Mouse (Mus musculus) limb, embryonic 11.5 days (tissue): ENCODE results near the gene Atp6v0e. TPM values are rescaled to one million over a fixed set of nuclear protein-coding genes. Genes with fewer than 3 reads are reported as not detected.
A peak's percentile ranks its signal among the peaks of the same experiment; 100 is the strongest.

Source experiments
- ATAC-seq: fragments of 200-750 bp; cut with Nextera tagmentation; 2 replicates; pipeline ENCODE4 v1.8.0; 2017; ENCODE audit warnings: low read depth; ENCODE audit not compliant: insufficient number of reproducible peaks, low FRiP score, low TSS enrichment
- DNase-seq: peaks from one replicate; pipeline ENCODE4 v3.0.0-alpha.2; 2015; ENCODE audit warnings: low spot score
- H3K27ac ChIP-seq: fragments of 300-500 bp; sonication (generic); replicated peaks from 2 replicates; pipeline ENCODE4 v1.5.1; 2014; ENCODE audit warnings: low read depth, mild to moderate bottlenecking, low read length
- H3K27me3 ChIP-seq: fragments of 300-500 bp; sonication (generic); 2 replicates; pipeline ENCODE4 v1.6.1; 2014; ENCODE audit warnings: mild to moderate bottlenecking, low read length, mixed read lengths; ENCODE audit not compliant: control insufficient read depth, insufficient read depth
- H3K36me3 ChIP-seq: fragments of 300-500 bp; sonication (generic); 2 replicates; pipeline ENCODE4 v1.6.1; 2014; ENCODE audit warnings: mild to moderate bottlenecking, low read length, moderate library complexity, mixed read lengths; ENCODE audit not compliant: control insufficient read depth, insufficient read depth
- H3K4me1 ChIP-seq: fragments of 300-500 bp; sonication (generic); 2 replicates; pipeline ENCODE4 v1.6.1; 2014; ENCODE audit warnings: low read length, mixed read lengths; ENCODE audit not compliant: control insufficient read depth, insufficient read depth
- H3K4me2 ChIP-seq: fragments of 300-500 bp; sonication (generic); 2 replicates; pipeline ENCODE4 v1.6.1; 2014; ENCODE audit warnings: low read depth, mild to moderate bottlenecking, moderate library complexity; ENCODE audit not compliant: severe bottlenecking
- H3K4me3 ChIP-seq: fragments of 300-500 bp; sonication (generic); 2 replicates; pipeline ENCODE4 v1.5.1; 2014; ENCODE audit warnings: low read depth, low read length
- H3K9ac ChIP-seq: fragments of 300-500 bp; sonication (generic); 2 replicates; pipeline ENCODE4 v1.6.1; 2014; ENCODE audit warnings: mild to moderate bottlenecking, low read length
- H3K9me3 ChIP-seq: fragments of 300-500 bp; sonication (generic); 2 replicates; pipeline ENCODE4 v1.6.1; 2016; ENCODE audit warnings: low read length; ENCODE audit not compliant: control insufficient read depth
- WGBS: fragments of 180-500 bp; shearing (Covaris S2); extraction: QIAGEN DNeasy Blood & Tissue Kit; methylation state at CpG from one replicate; pipeline ENCODE4 v1.1.7; 2014; 5-methylcytosine and 5-hydroxymethylcytosine counted together
- polyA plus RNA-seq: library from polyadenylated mRNA; unstranded; fragments of >200 nt; fragmentation: Nextera tagmentation; extraction: Ambion mirVana; gene quantifications from 2 replicates; pipeline ENCODE4 v1.2.1, GENCODE M21; 2014

Atp6v0e gene
- polyA plus RNA-seq, 1 experiment from 2014 or later, result 101 TPM

GRCm38 (mm10) chr17:26634539-26634938 is 28.5 kb upstream of the Atp6v0e start:
- no peaks in the 10 kb centered on the region for H3K27me3 ChIP-seq
- no peaks in the 10 kb centered on the region for H3K9me3 ChIP-seq
- H3K9ac ChIP-seq, result no peak overlapping the region
- DNase-seq (no peak), ATAC-seq (no peak)
- no peak overlapping the region for H3K4me2 ChIP-seq
- H3K36me3 ChIP-seq, result peaks cover 17% of the 10 kb centered on the region; the same call in 1 of the 2 replicates
- no peaks in the 10 kb centered on the region for H3K4me1 ChIP-seq
- H3K4me3 ChIP-seq, result no peak overlapping the region
- H3K27ac ChIP-seq, result no peak overlapping the region
- WGBS, result 93% methylated on average over 7 of the region's 7 CpGs

GRCm38 (mm10) chr17:26635951-26636350 is 27.1 kb upstream of the Atp6v0e start:
- Histone ChIP-seq H3K9ac (no peak overlapping the region), H3K27me3 (no peaks in the 10 kb centered on the region), H3K4me1 (no peaks in the 10 kb centered on the region), H3K4me2 (no peak overlapping the region), H3K4me3 (no peak overlapping the region), H3K27ac (no peak overlapping the region), H3K36me3 (peaks cover 15% of the 10 kb centered on the region; the same call in 1 of the 2 replicates), H3K9me3 (no peaks in the 10 kb centered on the region)
- 88% methylated on average over 7 of the region's 7 CpGs for WGBS
- DNase-seq (no peak), ATAC-seq (no peak)

GRCm38 (mm10) chr17:26637851-26638250 is 25.2 kb upstream of the Atp6v0e start:
- Histone ChIP-seq H3K4me1 (no peaks in the 10 kb centered on the region), H3K4me3 (no peak overlapping the region), H3K4me2 (no peak overlapping the region), H3K27me3 (no peaks in the 10 kb centered on the region), H3K9me3 (no peaks in the 10 kb centered on the region), H3K9ac (no peak overlapping the region), H3K27ac (no peak overlapping the region), H3K36me3 (peaks cover 26% of the 10 kb centered on the region)
- WGBS, result 72% methylated on average over 4 of the region's 4 CpGs
- no peak for ATAC-seq
- no peak for DNase-seq

GRCm38 (mm10) chr17:26638655-26639054 is 24.4 kb upstream of the Atp6v0e start:
- Histone ChIP-seq H3K9ac (no peak overlapping the region), H3K27ac (no peak overlapping the region), H3K36me3 (peaks cover 28% of the 10 kb centered on the region), H3K9me3 (no peaks in the 10 kb centered on the region), H3K4me3 (no peak overlapping the region), H3K4me1 (no peaks in the 10 kb centered on the region), H3K27me3 (no peaks in the 10 kb centered on the region), H3K4me2 (no peak overlapping the region)
- 35% methylated on average over 7 of the region's 7 CpGs for WGBS
- DNase-seq (peak; percentile 84), ATAC-seq (no peak)

GRCm38 (mm10) chr17:26639791-26640190 is 23.2 kb upstream of the Atp6v0e start:
- H3K9me3 ChIP-seq, result no peaks in the 10 kb centered on the region
- H3K4me3 ChIP-seq, result no peak overlapping the region
- no peak overlapping the region for H3K9ac ChIP-seq
- H3K27ac ChIP-seq, result no peak overlapping the region
- H3K36me3 ChIP-seq, result peaks cover 31% of the 10 kb centered on the region
- H3K4me2 ChIP-seq, result no peak overlapping the region
- 95% methylated on average over 2 of the region's 2 CpGs for WGBS
- H3K27me3 ChIP-seq, result no peaks in the 10 kb centered on the region
- no peaks in the 10 kb centered on the region for H3K4me1 ChIP-seq
- DNase-seq (no peak), ATAC-seq (no peak)

GRCm38 (mm10) chr17:26640286-26640740 is 22.7 kb upstream of the Atp6v0e start:
- H3K9ac ChIP-seq, result no peak overlapping the region
- no peaks in the 10 kb centered on the region for H3K9me3 ChIP-seq
- no peaks in the 10 kb centered on the region for H3K27me3 ChIP-seq
- 90% methylated on average over 3 of the region's 3 CpGs for WGBS
- H3K4me3 ChIP-seq, result no peak overlapping the region
- no peaks in the 10 kb centered on the region for H3K4me1 ChIP-seq
- no peak overlapping the region for H3K27ac ChIP-seq
- H3K36me3 ChIP-seq, result peaks cover 31% of the 10 kb centered on the region
- ATAC-seq (no peak), DNase-seq (no peak)
- no peak overlapping the region for H3K4me2 ChIP-seq

- ATAC-seq (no peak), DNase-seq (no peak)
- no peaks in the 10 kb centered on the region for H3K27me3 ChIP-seq
- no peak overlapping the region for H3K4me2 ChIP-seq
- H3K4me3 ChIP-seq, result no peak overlapping the region
- no peaks in the 10 kb centered on the region for H3K9me3 ChIP-seq
- H3K9ac ChIP-seq, result no peak overlapping the region
- H3K4me1 ChIP-seq, result no peaks in the 10 kb centered on the region
- 95% methylated on average over 8 of the region's 8 CpGs for WGBS
- no peak overlapping the region for H3K27ac ChIP-seq
- peaks cover 29% of the 10 kb centered on the region for H3K36me3 ChIP-seq
Observed at GRCm38 (mm10) chr17:26643456-26643855, 19.6 kb upstream of the Atp6v0e start.

- no peak overlapping the region for H3K27ac ChIP-seq
- DNase-seq, result no peak
- 98% methylated on average over 2 of the region's 2 CpGs for WGBS
Observed at GRCm38 (mm10) chr17:26643993-26644392, 19.0 kb upstream of the Atp6v0e start.

More at GRCm38 (mm10) chr17:26643993-26644392, 19.0 kb upstream of the Atp6v0e start:
- no peaks in the 10 kb centered on the region for H3K9me3 ChIP-seq
- H3K36me3 ChIP-seq, result peaks cover 29% of the 10 kb centered on the region
- H3K4me3 ChIP-seq, result no peak overlapping the region
- no peak for ATAC-seq
- no peak overlapping the region for H3K9ac ChIP-seq
- no peaks in the 10 kb centered on the region for H3K27me3 ChIP-seq
- no peak overlapping the region for H3K4me2 ChIP-seq
- no peaks in the 10 kb centered on the region for H3K4me1 ChIP-seq
